Mouse (Mus musculus): ENCODE measurements around the gene Sox12.

- TF ChIP-seq CTCF (IDR thresholded peaks at IDR 0.05; ENCODE audit: low read depth), result no peak
- TF ChIP-seq EP300 (IDR thresholded peaks at IDR 0.05; ENCODE audit: low read depth), result no peak
Observed at GRCm38 (mm10) chr2:152436405-152436901, 38.6 kb upstream of the Sox12 start.

Data from liver, embryonic 14.5 days (tissue).